In the genomic region with DNA sequence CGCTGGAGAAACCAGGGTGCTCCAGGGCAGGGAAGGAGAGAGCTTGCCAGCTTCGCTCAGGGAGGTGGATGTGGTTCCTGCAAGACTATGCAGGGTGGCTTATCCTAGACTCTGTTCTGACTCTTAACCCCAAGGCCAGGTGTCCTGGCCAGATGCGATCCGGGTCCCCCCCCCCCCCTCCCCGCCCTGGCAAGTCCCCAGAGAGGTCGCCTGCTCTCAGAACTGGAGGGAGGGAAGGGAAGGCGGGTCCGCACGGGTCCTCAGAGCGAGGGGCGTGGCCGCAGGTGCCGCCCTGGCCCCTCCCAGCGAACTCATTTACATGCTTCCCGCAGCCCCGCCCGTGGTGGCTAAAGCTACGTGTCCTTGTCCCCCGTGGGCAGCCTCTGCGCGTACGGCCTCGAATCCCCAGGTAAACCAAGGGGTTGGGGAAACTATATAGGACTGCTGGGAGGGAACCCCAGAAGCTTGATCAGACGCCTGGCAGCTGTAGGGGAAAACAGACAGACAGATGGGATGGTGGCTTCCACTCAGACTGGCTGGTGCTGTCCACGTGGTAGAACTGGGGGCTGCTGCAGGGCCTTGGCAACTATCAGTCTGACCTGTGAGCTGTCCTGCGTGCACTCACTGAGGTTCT, we compare ENCODE assay signal across 8 mouse cellular contexts. TPM values are rescaled to one million over a fixed set of nuclear protein-coding genes. Genes with fewer than 3 reads are reported as not detected.
DNase-seq lines count a peak whose midpoint lies in the region; ATAC-seq and TF ChIP-seq lines count a peak whose summit lies in the region.

A gene (plus strand): TSS at position 337 of the 634 bp plus-strand sequence.

- H3K4me3 ChIP-seq in embryonic facial prominence, embryonic 12.5 days, result peak within 1 kb of the TSS; percentile 27
- H3K4me3 ChIP-seq in hindbrain, embryonic 12.5 days, result peak within 1 kb of the TSS; percentile 24
- peak within 1 kb of the TSS; percentile 34 for H3K4me3 ChIP-seq in limb, embryonic 13.5 days
- H3K4me3 ChIP-seq in midbrain, embryonic 12.5 days, result peak within 1 kb of the TSS; percentile 18; the same call in 1 of the 2 replicates
- peak within 1 kb of the TSS; percentile 28 for H3K4me3 ChIP-seq in stomach, postnatal 0 days (ENCODE audit: low read depth, low read length)

- H3K4me1 ChIP-seq in embryonic facial prominence, embryonic 12.5 days, result peaks cover 11% of the 10 kb centered on the region
- H3K4me1 ChIP-seq in hindbrain, embryonic 12.5 days, result peaks cover 18% of the 10 kb centered on the region
- H3K4me1 ChIP-seq in limb, embryonic 13.5 days, result peaks cover 18% of the 10 kb centered on the region
- peaks cover 16% of the 10 kb centered on the region for H3K4me1 ChIP-seq in midbrain, embryonic 12.5 days
- H3K4me1 ChIP-seq in stomach, postnatal 0 days (replicated peaks; ENCODE audit: control insufficient read depth, insufficient read depth), result no peaks in the 10 kb centered on the region; the same call in none of the 2 replicates

- no peak for ATAC-seq in embryonic facial prominence, embryonic 12.5 days (ENCODE audit: insufficient number of reproducible peaks, insufficient read depth, low FRiP score, low TSS enrichment)
- peak; percentile 49 for ATAC-seq in hindbrain, embryonic 12.5 days (ENCODE audit: low FRiP score)
- no peak for ATAC-seq in limb, embryonic 13.5 days (ENCODE audit: low FRiP score, low read depth)
- peak; percentile 53; the same call in 1 of the 2 replicates for ATAC-seq in midbrain, embryonic 12.5 days (ENCODE audit: low FRiP score, low read depth)
- ATAC-seq in stomach, postnatal 0 days (ENCODE audit: low FRiP score, low TSS enrichment), result peak; percentile 77

- H3K27me3 ChIP-seq in embryonic facial prominence, embryonic 12.5 days, result peaks cover 6% of the 10 kb centered on the region; the same call in 1 of the 2 replicates
- H3K27me3 ChIP-seq in hindbrain, embryonic 12.5 days, result no peaks in the 10 kb centered on the region; the same call in 1 of the 2 replicates
- H3K27me3 ChIP-seq in limb, embryonic 13.5 days, result peaks cover 6% of the 10 kb centered on the region; the same call in 1 of the 2 replicates
- H3K27me3 ChIP-seq in midbrain, embryonic 12.5 days, result peaks cover 5% of the 10 kb centered on the region; the same call in 1 of the 2 replicates
- no peaks in the 10 kb centered on the region for H3K27me3 ChIP-seq in stomach, postnatal 0 days (ENCODE audit: control insufficient read depth, insufficient read depth, low read length)

- peak; percentile 55 for DNase-seq in ovary, adult 18-20 months (ENCODE audit: low spot score)
- DNase-seq in ovary, postnatal 10 days (ENCODE audit: low spot score), result no peak
- peak; percentile 88 for DNase-seq in stomach, postnatal 0 days (ENCODE audit: low spot score)
- no peak for DNase-seq in left cerebral cortex, adult 18-20 months (ENCODE audit: low spot score in 2 of 2)

- 4% methylated on average over 20 of the region's 26 CpGs for WGBS in embryonic facial prominence, embryonic 12.5 days
- WGBS in hindbrain, embryonic 12.5 days, result 4% methylated on average over 23 of the region's 26 CpGs
- WGBS in limb, embryonic 13.5 days, result 6% methylated on average over 19 of the region's 26 CpGs
- WGBS in midbrain, embryonic 12.5 days, result 6% methylated on average over 24 of the region's 26 CpGs
- 4% methylated on average over 23 of the region's 26 CpGs for WGBS in stomach, postnatal 0 days

- peaks cover 7% of the 10 kb centered on the region for H3K36me3 ChIP-seq in embryonic facial prominence, embryonic 12.5 days
- H3K36me3 ChIP-seq in hindbrain, embryonic 12.5 days, result peaks cover 23% of the 10 kb centered on the region
- H3K36me3 ChIP-seq in limb, embryonic 13.5 days, result peaks cover 13% of the 10 kb centered on the region
- H3K36me3 ChIP-seq in midbrain, embryonic 12.5 days, result peaks cover 11% of the 10 kb centered on the region
- H3K36me3 ChIP-seq in stomach, postnatal 0 days (ENCODE audit: control insufficient read depth, insufficient read depth, low read length), result peaks cover 9% of the 10 kb centered on the region

- no peak within 1 kb of the TSS for H3K9ac ChIP-seq in embryonic facial prominence, embryonic 12.5 days
- 0 out of 2 replicates have a peak within 1 kb of the TSS, but pooled peaks have one; percentile 10 for H3K9ac ChIP-seq in hindbrain, embryonic 12.5 days
- 0 out of 2 replicates have a peak within 1 kb of the TSS, but pooled peaks have one; percentile 43 for H3K9ac ChIP-seq in limb, embryonic 13.5 days
- H3K9ac ChIP-seq in midbrain, embryonic 12.5 days (replicated peaks), result peak within 1 kb of the TSS; percentile 34; the same call in 1 of the 2 replicates
- H3K9ac ChIP-seq in stomach, postnatal 0 days (ENCODE audit: low read length), result peak within 1 kb of the TSS; percentile 48

- no peak within 1 kb of the TSS for H3K27ac ChIP-seq in embryonic facial prominence, embryonic 12.5 days
- no peak within 1 kb of the TSS for H3K27ac ChIP-seq in hindbrain, embryonic 12.5 days
- no peak within 1 kb of the TSS for H3K27ac ChIP-seq in limb, embryonic 13.5 days
- H3K27ac ChIP-seq in midbrain, embryonic 12.5 days (replicated peaks), result no peak within 1 kb of the TSS
- H3K27ac ChIP-seq in stomach, postnatal 0 days (replicated peaks), result no peak within 1 kb of the TSS

- no peak for TF ChIP-seq CTCF in stomach, postnatal 0 days (IDR thresholded peaks at IDR 0.05; ENCODE audit: low read depth)

- no peaks in the 10 kb centered on the region for H3K9me3 ChIP-seq in embryonic facial prominence, embryonic 12.5 days
- H3K9me3 ChIP-seq in hindbrain, embryonic 12.5 days (replicated peaks), result no peaks in the 10 kb centered on the region
- H3K9me3 ChIP-seq in limb, embryonic 13.5 days, result no peaks in the 10 kb centered on the region
- H3K9me3 ChIP-seq in midbrain, embryonic 12.5 days, result no peaks in the 10 kb centered on the region
- no peaks in the 10 kb centered on the region for H3K9me3 ChIP-seq in stomach, postnatal 0 days (ENCODE audit: control insufficient read depth, low read length)

- TF ChIP-seq EP300 in stomach, postnatal 0 days (optimal IDR thresholded peaks at IDR 0.05), result no peak

- H3K4me2 ChIP-seq in embryonic facial prominence, embryonic 12.5 days (replicated peaks), result peak within 1 kb of the TSS; percentile 58
- peak within 1 kb of the TSS; percentile 55 for H3K4me2 ChIP-seq in hindbrain, embryonic 12.5 days (replicated peaks)
- H3K4me2 ChIP-seq in limb, embryonic 13.5 days (replicated peaks), result peak within 1 kb of the TSS; percentile 67
- H3K4me2 ChIP-seq in midbrain, embryonic 12.5 days (replicated peaks), result peak within 1 kb of the TSS; percentile 53
- peak within 1 kb of the TSS; percentile 50 for H3K4me2 ChIP-seq in stomach, postnatal 0 days (replicated peaks; ENCODE audit: low read depth)

RNA-seq across cellular contexts. Expression of the gene that starts here (rescaled TPM):
- 0.08 and 0.10 TPM in 2 replicates for polyA plus RNA-seq in embryonic facial prominence, embryonic 12.5 days (2016; fragmentation: Nextera tagmentation; extraction: Ambion mirVana)
- polyA plus RNA-seq in hindbrain, embryonic 12.5 days (2016; fragmentation: Nextera tagmentation; extraction: Ambion mirVana), result 0.08 TPM in 2 replicates
- 0.06 and 0.22 TPM in 2 replicates for polyA plus RNA-seq in limb, embryonic 13.5 days (2015; fragmentation: Nextera tagmentation; extraction: Ambion mirVana)
- polyA plus RNA-seq in midbrain, embryonic 12.5 days (2016; fragmentation: Nextera tagmentation; extraction: Ambion mirVana), result 0.12 TPM in 1 of 2 replicates, not detected in the other
- 9.2 and 11.6 TPM in 2 replicates for polyA plus RNA-seq in stomach, postnatal 0 days (2015; fragmentation: Nextera tagmentation; extraction: Ambion mirVana)
- under 1 TPM; 0.16 to 0.30 TPM for total RNA-seq in left cerebral cortex, adult 18-20 months (2021)

Comparison
In these comparisons a context has a peak if more than half of its experiments do, and no peak if none do; other contexts are left out.
1. DNase-seq: peak in ovary, adult 18-20 months (single experiment) and stomach, postnatal 0 days (single experiment); none in ovary, postnatal 10 days (single experiment) and left cerebral cortex, adult 18-20 months (0 of 2).
2. Peak in ATAC-seq, H3K4me3 ChIP-seq, H3K9ac ChIP-seq and H3K4me2 ChIP-seq in hindbrain, embryonic 12.5 days; RNA of the gene not detected or under 1 TPM.
3. Peak in ATAC-seq, H3K4me3 ChIP-seq, H3K9ac ChIP-seq and H3K4me2 ChIP-seq in midbrain, embryonic 12.5 days; RNA of the gene not detected or under 1 TPM.
4. Peak in every context shown above with its lines, with median percentiles within 50 percentile points of each other: H3K4me2 ChIP-seq and H3K4me3 ChIP-seq.